Mouse (Mus musculus): ENCODE data around the gene Cacna1a.
"Not testable (repeated sequence)": the region's sequence is repeated elsewhere in the genome, so short reads cannot be mapped to it uniquely, and the experiment has no call there.

The Cacna1a gene

GRCm38 (mm10) chr8:84592015-84592662 lies 203.9 kb downstream of the Cacna1a start:
- peak; percentile 75 for DNase-seq (ENCODE audit: low read depth, low spot score)

- DNase-seq (ENCODE audit: low read depth, low spot score) = no peak
These were observed 204.9 kb downstream of the Cacna1a start for GRCm38 (mm10) chr8:84593143-84593542.

GRCm38 (mm10) chr8:84594099-84594780 lies 206.0 kb downstream of the Cacna1a start:
- peak; percentile 89 for DNase-seq (ENCODE audit: low read depth, low spot score)

GRCm38 (mm10) chr8:84595648-84596047 lies 207.4 kb downstream of the Cacna1a start:
- DNase-seq (ENCODE audit: low read depth, low spot score) = peak; percentile 49

- DNase-seq (ENCODE audit: low read depth, low spot score) = no peak
These were observed 211.2 kb downstream of the Cacna1a start for GRCm38 (mm10) chr8:84599401-84599800.

- no peak for DNase-seq (ENCODE audit: low read depth, low spot score)
These were observed 212.2 kb downstream of the Cacna1a start for GRCm38 (mm10) chr8:84600311-84600907.

GRCm38 (mm10) chr8:84601221-84601751 lies 213.0 kb downstream of the Cacna1a start:
- no peak for DNase-seq (ENCODE audit: low read depth, low spot score)

GRCm38 (mm10) chr8:84614512-84615223 lies 226.4 kb downstream of the Cacna1a start:
- DNase-seq (ENCODE audit: low read depth, low spot score) = peak; percentile 64

- no peak for DNase-seq (ENCODE audit: low read depth, low spot score)
These were observed 227.6 kb downstream of the Cacna1a start for GRCm38 (mm10) chr8:84615666-84616485.

- DNase-seq (ENCODE audit: low read depth, low spot score) = no peak
These were observed 228.8 kb downstream of the Cacna1a start for GRCm38 (mm10) chr8:84617005-84617404.

GRCm38 (mm10) chr8:84621102-84621625 lies 232.9 kb downstream of the Cacna1a start:
- no peak for DNase-seq (ENCODE audit: low read depth, low spot score)

GRCm38 (mm10) chr8:84623425-84623824 lies 235.2 kb downstream of the Cacna1a start:
- DNase-seq (ENCODE audit: low read depth, low spot score) = not testable (repeated sequence)

- no peak for DNase-seq (ENCODE audit: low read depth, low spot score)
These were observed 241.3 kb downstream of the Cacna1a start for GRCm38 (mm10) chr8:84629586-84629985.

GRCm38 (mm10) chr8:84630145-84630544 lies 241.9 kb downstream of the Cacna1a start:
- DNase-seq (ENCODE audit: low read depth, low spot score) = no peak

GRCm38 (mm10) chr8:84631813-84632212 lies 243.6 kb downstream of the Cacna1a start:
- DNase-seq (ENCODE audit: low read depth, low spot score) = no peak

GRCm38 (mm10) chr8:84633841-84634584 lies 245.8 kb downstream of the Cacna1a start:
- no peak for DNase-seq (ENCODE audit: low read depth, low spot score)

GRCm38 (mm10) chr8:84634849-84635304 lies 246.6 kb downstream of the Cacna1a start:
- DNase-seq (ENCODE audit: low read depth, low spot score) = peak; percentile 65

GRCm38 (mm10) chr8:84635397-84636050 lies 247.3 kb downstream of the Cacna1a start:
- DNase-seq (ENCODE audit: low read depth, low spot score) = no peak

GRCm38 (mm10) chr8:84636051-84636691 lies 247.9 kb downstream of the Cacna1a start:
- DNase-seq (ENCODE audit: low read depth, low spot score) = no peak

All from mesoderm, embryonic 11.5 days (tissue).